ENCODE assay signal across 22 mouse cellular contexts in genomic region chrX:75829867-75830255, GRCm38 (mm10). TPM values are rescaled to one million over a fixed set of nuclear protein-coding genes. Genes with fewer than 3 reads are reported as not detected.
DNase-seq lines count a peak whose midpoint lies in the region; ATAC-seq and TF ChIP-seq lines count a peak whose summit lies in the region.
"Had no signal": no experiment of that assay in that cellular context is flagged by ENCODE, and none has a peak within 500 bp of the region (broad histone marks: within the 10 kb centered on the region; RNA-seq: fewer than 3 reads in every experiment).

No protein-coding gene starts in this region.

- 55% methylated on average over 2 of the region's 2 CpGs for WGBS in lung, embryonic 16.5 days

- in situ Hi-C loops in ES-E14 (cut with MboI; ENCODE audit: low sequenced_read_pairs in 2 of 2, unreplicated experiment in 2 of 2): no loop called here

- H3K4me3 ChIP-seq in lung, embryonic 16.5 days (ENCODE audit: low read length): no peak overlapping the region
- H3K4me3 ChIP-seq in ES-E14 (ENCODE audit: insufficient read depth in 1 of 2, low read depth in 1 of 2, low read length in 2 of 2, poor library complexity in 1 of 2, severe bottlenecking in 1 of 2): peak overlapping the region in 1 of 2 experiments; percentile 14; a peak in 1 of 4 replicates
- H3K4me3 ChIP-seq: embryonic facial prominence, embryonic 10.5 days; embryonic facial prominence, embryonic 12.5 days; forebrain, embryonic 13.5 days; forebrain, embryonic 15.5 days had no signal

- no peak for ATAC-seq in lung, embryonic 16.5 days (ENCODE audit: low read depth)
- ATAC-seq: CD4-positive, CD25-positive, alpha-beta regulatory T cell, adult 4 months; forebrain, embryonic 13.5 days; forebrain, embryonic 15.5 days; forebrain, postnatal 0 days had no signal

- H3K4me1 ChIP-seq in lung, embryonic 16.5 days (replicated peaks; ENCODE audit: control insufficient read depth, insufficient read depth, low read length): no peaks in the 10 kb centered on the region
- H3K4me1 ChIP-seq in ES-E14 (ENCODE audit: control insufficient read depth in 2 of 2, insufficient read depth in 2 of 2, low read length in 2 of 2, poor library complexity in 1 of 2): peaks cover 0 to 9% of the 10 kb centered on the region in 2 experiments; a peak in 1 of 4 replicates
- H3K4me1 ChIP-seq: embryonic facial prominence, embryonic 10.5 days; embryonic facial prominence, embryonic 12.5 days; forebrain, embryonic 13.5 days; forebrain, embryonic 15.5 days had no signal

- H3K9ac ChIP-seq in lung, embryonic 16.5 days (ENCODE audit: low read length): no peak overlapping the region
- H3K9ac ChIP-seq in ES-E14 (ENCODE audit: insufficient read depth, low read depth, low read length, poor library complexity, severe bottlenecking): no peak overlapping the region
- H3K9ac ChIP-seq: embryonic facial prominence, embryonic 12.5 days; forebrain, embryonic 13.5 days; forebrain, embryonic 15.5 days; forebrain, postnatal 0 days had no signal

- H3K4me2 ChIP-seq in lung, embryonic 16.5 days (ENCODE audit: low read depth, low read length): no peak overlapping the region
- H3K4me2 ChIP-seq: embryonic facial prominence, embryonic 12.5 days; forebrain, embryonic 13.5 days; forebrain, embryonic 15.5 days had no signal

- H3K27ac ChIP-seq in lung, embryonic 16.5 days (ENCODE audit: low read length): peak overlapping the region; percentile 37; the same call in 1 of the 2 replicates
- peak overlapping the region; percentile 90; the same call in 1 of the 2 replicates for H3K27ac ChIP-seq in ES-E14 (ENCODE audit: insufficient read depth, low read depth, low read length, poor library complexity, severe bottlenecking)
- H3K27ac ChIP-seq: embryonic facial prominence, embryonic 10.5 days; embryonic facial prominence, embryonic 12.5 days; forebrain, embryonic 13.5 days; forebrain, embryonic 15.5 days had no signal

- no peak for DNase-seq in lung, postnatal 25 days (ENCODE audit: low spot score)
- DNase-seq in ES-E14 (ENCODE audit: low read depth, low spot score) (peak; percentile 30), ZHBTc4 (ENCODE audit: low read depth, low spot score) (peak; percentile 57)
- DNase-seq in cerebellum, adult 11 months: no peak
- no peak for DNase-seq in spleen, adult 12 weeks (ENCODE audit: low spot score)
- DNase-seq: adrenal gland, adult 2 months; adrenal gland, postnatal 10 days; adrenal gland, postnatal 25 days; B cell, adult 2 months; cerebellum, adult 11-12 months; cerebellum, adult 2 months; cerebellum, adult 9-10 months; cerebellum, postnatal 10 days; cerebellum, postnatal 25 days; forebrain, postnatal 0 days had no signal

- no peaks in the 10 kb centered on the region for H3K36me3 ChIP-seq in lung, embryonic 16.5 days (ENCODE audit: control insufficient read depth, insufficient read depth, low read length)
- no peaks in the 10 kb centered on the region for H3K36me3 ChIP-seq in ES-E14 (ENCODE audit: control insufficient read depth, insufficient read depth, low read length, poor library complexity, severe bottlenecking)
- H3K36me3 ChIP-seq: embryonic facial prominence, embryonic 12.5 days; forebrain, embryonic 15.5 days had no signal

- H3K27me3 ChIP-seq in lung, embryonic 16.5 days (ENCODE audit: control insufficient read depth, insufficient read depth, low read depth, low read length): no peaks in the 10 kb centered on the region; the same call in 1 of the 2 replicates
- H3K27me3 ChIP-seq: CH12.LX; embryonic facial prominence, embryonic 12.5 days; forebrain, embryonic 13.5 days; forebrain, embryonic 15.5 days had no signal

- H3K9me3 ChIP-seq in lung, embryonic 16.5 days (ENCODE audit: control insufficient read depth, low read length): no peaks in the 10 kb centered on the region
- H3K9me3 ChIP-seq in ES-E14 (ENCODE audit: control insufficient read depth, insufficient read depth, low read depth, low read length): no peaks in the 10 kb centered on the region
- H3K9me3 ChIP-seq: embryonic facial prominence, embryonic 10.5 days; embryonic facial prominence, embryonic 12.5 days; forebrain, embryonic 13.5 days; forebrain, embryonic 15.5 days had no signal

TF ChIP-seq in ES-E14, 5 proteins besides CTCF, POLR2A, EP300 and RAD21:
- no peak for TF ChIP-seq MAFK (IDR thresholded peaks at IDR 0.05; ENCODE audit: insufficient read depth, low read depth, low read length)
- no peak for TF ChIP-seq CHD2 (IDR thresholded peaks at IDR 0.05; ENCODE audit: low read depth, low read length)
- TF ChIP-seq ZNF384 (IDR thresholded peaks at IDR 0.05; ENCODE audit: low read depth, low read length): no peak
- TF ChIP-seq ZC3H11A (IDR thresholded peaks at IDR 0.05; ENCODE audit: borderline replicate concordance, low read depth, low read length): no peak
- TF ChIP-seq HCFC1 (IDR thresholded peaks at IDR 0.05; ENCODE audit: borderline replicate concordance, insufficient read depth, low read length): no peak

RNA-seq across cellular contexts. Expression of gene Pls3, which starts 45.1 kb away (rescaled TPM):
- 183 and 190 TPM in 2 replicates for polyA plus RNA-seq in lung, embryonic 16.5 days (2015; fragmentation: Nextera tagmentation; extraction: Ambion mirVana)
- total RNA-seq in ES-E14 (2012; rRNA removed): 10.8 and 29.3 TPM in 2 replicates
- total RNA-seq: CH12.LX had no signal

Comparison
In these comparisons a context has a peak if more than half of its experiments do, and no peak if none do; other contexts are left out.
1. DNase-seq: peak in ES-E14 (single experiment) and ZHBTc4 (single experiment); none in lung, postnatal 25 days (single experiment), cerebellum, adult 11 months (single experiment) and spleen, adult 12 weeks (single experiment).